Mouse (Mus musculus) liver, postnatal 0 days (tissue): ENCODE results near the gene Pcnx4. TPM values are rescaled to one million over a fixed set of nuclear protein-coding genes. Genes with fewer than 3 reads are reported as not detected.

ENCODE experiments used
- ATAC-seq: fragments of 200-750 bp; cut with Nextera tagmentation; 2 replicates; pipeline ENCODE4 v1.8.0; 2017; ENCODE audit warnings: mild to moderate bottlenecking, moderate library complexity
- DNase-seq: peaks from one replicate; pipeline ENCODE4 v3.0.0-alpha.2; 2016
- H3K27ac ChIP-seq: fragments of 300-500 bp; sonication (generic); 2 replicates; pipeline ENCODE4 v1.5.1; 2014; ENCODE audit warnings: antibody characterized with exemption, moderate library complexity, mild to moderate bottlenecking, low read depth
- H3K27me3 ChIP-seq: fragments of 300-500 bp; sonication (generic); 2 replicates; pipeline ENCODE4 v1.6.1; 2014; ENCODE audit warnings: low read length, control low read depth, mixed read lengths; ENCODE audit not compliant: insufficient read depth
- H3K36me3 ChIP-seq: fragments of 300-500 bp; sonication (generic); replicated peaks from 2 replicates; pipeline ENCODE4 v1.6.1; 2014; ENCODE audit warnings: mild to moderate bottlenecking, control low read depth, low read length, moderate library complexity, mixed read lengths; ENCODE audit not compliant: insufficient read depth
- H3K4me1 ChIP-seq: fragments of 300-500 bp; sonication (generic); 2 replicates; pipeline ENCODE4 v1.6.1; 2014; ENCODE audit warnings: antibody characterized with exemption, mild to moderate bottlenecking, control low read depth; ENCODE audit not compliant: insufficient read depth
- H3K4me2 ChIP-seq: fragments of 300-500 bp; sonication (generic); 2 replicates; pipeline ENCODE4 v1.6.1; 2014; ENCODE audit warnings: low read depth, mild to moderate bottlenecking, low read length, moderate library complexity, mixed read lengths
- H3K4me3 ChIP-seq: fragments of 300-500 bp; sonication (generic); 2 replicates; pipeline ENCODE4 v1.5.1; 2014; ENCODE audit warnings: low read depth, low read length
- H3K9ac ChIP-seq: fragments of 300-500 bp; sonication (generic); replicated peaks from 2 replicates; pipeline ENCODE4 v1.6.1; 2014; ENCODE audit warnings: mild to moderate bottlenecking, moderate library complexity
- H3K9me3 ChIP-seq: fragments of 300-500 bp; sonication (generic); 2 replicates; pipeline ENCODE4 v1.6.1; 2016; ENCODE audit warnings: mild to moderate bottlenecking, control low read depth, low read length, mixed read lengths
- CTCF ChIP-seq: sonication (generic); IDR thresholded peaks from 2 replicates; pipeline ENCODE4 v1.5.1; 2016; ENCODE audit warnings: antibody characterized with exemption, low read depth
- EP300 ChIP-seq: IDR thresholded peaks from 2 replicates; pipeline ENCODE4 v1.6.1; 2016; ENCODE audit warnings: antibody characterized with exemption, low read depth, mild to moderate bottlenecking
- WGBS: fragments of 180-500 bp; shearing (Covaris S2); extraction: QIAGEN DNeasy Blood & Tissue Kit; methylation state at CpG from one replicate; pipeline ENCODE4 v1.1.7; 2014; ENCODE audit not compliant: insufficient replicate concordance; 5-methylcytosine and 5-hydroxymethylcytosine counted together
- polyA plus RNA-seq: library from polyadenylated mRNA; unstranded; fragments of >200 nt; fragmentation: Nextera tagmentation; extraction: Ambion mirVana; gene quantifications from 2 replicates; pipeline ENCODE4 v1.2.1, GENCODE M21; 2015

The Pcnx4 gene
- polyA plus RNA-seq, 1 experiment from 2014 or later, result 1.9 TPM

- DNase-seq, result no peak
Measured at GRCm38 (mm10) chr12:72515446-72515845, 20.7 kb upstream of the Pcnx4 start.

GRCm38 (mm10) chr12:72518114-72518728, 18.0 kb upstream of the Pcnx4 start:
- Histone ChIP-seq H3K4me1 (no peaks in the 10 kb centered on the region), H3K4me3 (no peak overlapping the region), H3K9me3 (no peaks in the 10 kb centered on the region), H3K27ac (no peak overlapping the region), H3K4me2 (no peak overlapping the region), H3K36me3 (no peaks in the 10 kb centered on the region), H3K27me3 (no peaks in the 10 kb centered on the region), H3K9ac (no peak overlapping the region)
- no peak for ATAC-seq
- TF ChIP-seq CTCF, result no peak
- TF ChIP-seq EP300, result no peak
- 87% methylated on average over 12 of the region's 12 CpGs for WGBS
- DNase-seq, result no peak

More at GRCm38 (mm10) chr12:72515446-72515845, 20.7 kb upstream of the Pcnx4 start:
- TF ChIP-seq EP300, result no peak
- peak; percentile 57 for TF ChIP-seq CTCF
- ATAC-seq, result no peak
- H3K9ac ChIP-seq, result no peak overlapping the region
- H3K36me3 ChIP-seq, result no peaks in the 10 kb centered on the region
- WGBS, result 61% methylated on average over 3 of the region's 3 CpGs
- H3K4me3 ChIP-seq, result no peak overlapping the region
- H3K27me3 ChIP-seq, result no peaks in the 10 kb centered on the region
- no peaks in the 10 kb centered on the region for H3K4me1 ChIP-seq
- H3K27ac ChIP-seq, result no peak overlapping the region
- no peak overlapping the region for H3K4me2 ChIP-seq
- H3K9me3 ChIP-seq, result no peaks in the 10 kb centered on the region

- no peak for TF ChIP-seq CTCF
- no peak for TF ChIP-seq EP300
- Histone ChIP-seq H3K36me3 (no peaks in the 10 kb centered on the region), H3K27ac (no peak overlapping the region), H3K9me3 (no peaks in the 10 kb centered on the region), H3K4me2 (no peak overlapping the region), H3K27me3 (no peaks in the 10 kb centered on the region), H3K4me1 (no peaks in the 10 kb centered on the region), H3K4me3 (no peak overlapping the region), H3K9ac (no peak overlapping the region)
- no peak for DNase-seq
- 79% methylated on average over 9 of the region's 9 CpGs for WGBS
- ATAC-seq, result no peak
Measured at GRCm38 (mm10) chr12:72519352-72519751, 16.8 kb upstream of the Pcnx4 start.

- Histone ChIP-seq H3K9ac (no peak overlapping the region), H3K4me2 (no peak overlapping the region), H3K9me3 (no peaks in the 10 kb centered on the region), H3K36me3 (no peaks in the 10 kb centered on the region), H3K4me1 (no peaks in the 10 kb centered on the region), H3K27ac (no peak overlapping the region), H3K4me3 (no peak overlapping the region), H3K27me3 (no peaks in the 10 kb centered on the region)
- ATAC-seq (no peak), DNase-seq (no peak)
- WGBS, result 51% methylated on average over 5 of the region's 5 CpGs
- no peak for TF ChIP-seq CTCF
- TF ChIP-seq EP300, result no peak
Measured at GRCm38 (mm10) chr12:72519855-72520254, 16.3 kb upstream of the Pcnx4 start.

GRCm38 (mm10) chr12:72520645-72521044, 15.5 kb upstream of the Pcnx4 start:
- no peak overlapping the region for H3K4me2 ChIP-seq
- no peaks in the 10 kb centered on the region for H3K36me3 ChIP-seq
- H3K4me1 ChIP-seq, result no peaks in the 10 kb centered on the region
- no peak overlapping the region for H3K9ac ChIP-seq
- H3K4me3 ChIP-seq, result no peak overlapping the region
- DNase-seq (peak; percentile 81), ATAC-seq (no peak)
- H3K27me3 ChIP-seq, result no peaks in the 10 kb centered on the region
- H3K27ac ChIP-seq, result no peak overlapping the region
- 5% methylated on average over 2 of the region's 2 CpGs for WGBS
- TF ChIP-seq EP300 (no peak), CTCF (peak; percentile 91)
- H3K9me3 ChIP-seq, result no peaks in the 10 kb centered on the region

GRCm38 (mm10) chr12:72525588-72525987, 10.6 kb upstream of the Pcnx4 start:
- Histone ChIP-seq H3K4me2 (no peak overlapping the region), H3K4me3 (no peak overlapping the region), H3K36me3 (no peaks in the 10 kb centered on the region), H3K9me3 (0 out of 2 replicates have a peak, but pooled peaks cover 6% of the 10 kb centered on the region), H3K9ac (no peak overlapping the region), H3K27me3 (no peaks in the 10 kb centered on the region), H3K27ac (no peak overlapping the region), H3K4me1 (no peaks in the 10 kb centered on the region)
- DNase-seq (no peak), ATAC-seq (no peak)
- WGBS, result 48% methylated on average over 4 of the region's 4 CpGs
- TF ChIP-seq EP300 (peak; percentile 10; the same call in 1 of the 2 replicates), CTCF (no peak)

GRCm38 (mm10) chr12:72532303-72532702, 3.9 kb upstream of the Pcnx4 start:
- no peak overlapping the region for H3K9ac ChIP-seq
- ATAC-seq, result no peak
- no peak overlapping the region for H3K27ac ChIP-seq
- no peak for DNase-seq
- H3K36me3 ChIP-seq, result no peaks in the 10 kb centered on the region
- 69% methylated on average over 7 of the region's 7 CpGs for WGBS
- no peak overlapping the region for H3K4me2 ChIP-seq
- peaks cover 8% of the 10 kb centered on the region for H3K4me1 ChIP-seq
- H3K4me3 ChIP-seq, result no peak overlapping the region
- no peaks in the 10 kb centered on the region for H3K27me3 ChIP-seq
- 0 out of 2 replicates have a peak, but pooled peaks cover 6% of the 10 kb centered on the region for H3K9me3 ChIP-seq
- no peak for TF ChIP-seq CTCF
- TF ChIP-seq EP300, result no peak
